Mouse (Mus musculus) midbrain, embryonic 10.5 days (tissue): ENCODE data around the gene Tmod1. TPM values are rescaled to one million over a fixed set of nuclear protein-coding genes. Genes with fewer than 3 reads are reported as not detected.
A peak's percentile ranks its signal among the peaks of the same experiment; 100 is the strongest.

Experiments used
- DNase-seq: peaks from one replicate; pipeline ENCODE4 v3.0.0-alpha.2; 2017; ENCODE audit warnings: low spot score
- H3K27ac ChIP-seq: fragments of 300-500 bp; sonication (generic); replicated peaks from 2 replicates; pipeline ENCODE4 v1.5.1; 2016; ENCODE audit warnings: mild to moderate bottlenecking
- H3K27me3 ChIP-seq: fragments of 300-500 bp; sonication (generic); 2 replicates; pipeline ENCODE4 v1.6.1; 2016; ENCODE audit warnings: low read depth, mild to moderate bottlenecking; ENCODE audit not compliant: poor library complexity, severe bottlenecking
- H3K36me3 ChIP-seq: fragments of 300-500 bp; sonication (generic); 2 replicates; pipeline ENCODE4 v1.6.1; 2016; ENCODE audit warnings: mild to moderate bottlenecking, moderate library complexity
- H3K4me1 ChIP-seq: fragments of 300-500 bp; sonication (generic); 2 replicates; pipeline ENCODE4 v1.6.1; 2016
- H3K4me3 ChIP-seq: fragments of 300-500 bp; sonication (generic); 2 replicates; pipeline ENCODE4 v1.5.1; 2016; ENCODE audit warnings: mild to moderate bottlenecking, moderate library complexity
- H3K9me3 ChIP-seq: fragments of 300-500 bp; sonication (generic); replicated peaks from 2 replicates; pipeline ENCODE4 v1.6.1; 2016; ENCODE audit warnings: mild to moderate bottlenecking
- WGBS: fragments of 180-500 bp; shearing (Covaris S2); methylation state at CpG from one replicate; pipeline ENCODE4 v1.1.7; 2016; 5-methylcytosine and 5-hydroxymethylcytosine counted together
- polyA plus RNA-seq: library from polyadenylated mRNA; unstranded; fragments of >200 nt; fragmentation: Nextera tagmentation; extraction: Ambion mirVana; gene quantifications from 2 replicates; pipeline ENCODE4 v1.2.1, GENCODE M21; 2016

The Tmod1 gene
- polyA plus RNA-seq, 1 experiment from 2014 or later = 3.0 TPM

GRCm38 (mm10) chr4:46130221-46130620 is 91.5 kb downstream of the Tmod1 start:
- Histone ChIP-seq H3K9me3 (no peaks in the 10 kb centered on the region), H3K27ac (no peak overlapping the region), H3K4me1 (no peaks in the 10 kb centered on the region), H3K27me3 (no peaks in the 10 kb centered on the region), H3K4me3 (no peak overlapping the region), H3K36me3 (peaks cover 94% of the 10 kb centered on the region)
- peak; percentile 58 for DNase-seq
- 76% methylated on average over 3 of the region's 3 CpGs for WGBS

GRCm38 (mm10) chr4:46131791-46132190 is 93.1 kb downstream of the Tmod1 start:
- H3K36me3 ChIP-seq = peaks cover 85% of the 10 kb centered on the region
- H3K27ac ChIP-seq = no peak overlapping the region
- H3K4me3 ChIP-seq = no peak overlapping the region
- DNase-seq = no peak
- peaks cover 1% of the 10 kb centered on the region for H3K4me1 ChIP-seq
- WGBS = 90% methylated on average over 6 of the region's 6 CpGs
- H3K9me3 ChIP-seq = no peaks in the 10 kb centered on the region
- H3K27me3 ChIP-seq = no peaks in the 10 kb centered on the region

DNA sequence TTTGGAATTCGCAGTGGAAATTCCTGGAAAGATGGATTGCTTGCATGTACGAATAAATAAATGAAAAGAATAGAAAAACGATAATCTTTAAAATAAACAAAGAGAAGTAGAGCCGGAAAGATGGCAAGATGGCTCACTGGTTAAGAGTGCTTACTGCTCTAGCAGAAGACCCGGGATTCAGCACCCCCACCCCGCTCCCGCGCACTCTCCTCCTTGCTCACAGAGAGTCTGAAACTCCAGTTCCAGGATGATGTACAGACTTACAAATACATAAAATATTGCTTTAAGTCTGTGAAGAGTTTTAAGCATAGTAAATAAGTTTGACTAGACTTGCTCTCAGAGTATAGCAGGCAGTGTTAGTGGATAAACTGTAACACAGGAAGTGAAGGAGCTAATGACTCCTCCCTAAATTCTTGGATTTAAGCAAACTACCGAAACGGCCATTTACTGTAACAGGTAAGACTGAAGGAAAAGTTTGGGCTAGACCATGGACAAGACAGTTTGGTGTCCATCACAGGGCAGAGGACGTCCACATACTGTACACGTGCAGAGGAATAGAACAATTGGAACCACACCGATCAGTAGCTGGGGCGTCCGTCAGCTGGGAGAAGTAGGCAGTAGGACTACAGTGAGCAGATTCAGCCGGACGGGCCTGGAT is 99.0 kb downstream of the Tmod1 start:
- Histone ChIP-seq H3K4me3 (peak overlapping the region; percentile 85), H3K9me3 (no peaks in the 10 kb centered on the region), H3K27me3 (no peaks in the 10 kb centered on the region), H3K4me1 (peaks cover 27% of the 10 kb centered on the region), H3K36me3 (peaks cover 39% of the 10 kb centered on the region), H3K27ac (peak overlapping the region; percentile 96)
- no peak for DNase-seq
- WGBS = 7% methylated on average over 17 of the region's 17 CpGs

DNA sequence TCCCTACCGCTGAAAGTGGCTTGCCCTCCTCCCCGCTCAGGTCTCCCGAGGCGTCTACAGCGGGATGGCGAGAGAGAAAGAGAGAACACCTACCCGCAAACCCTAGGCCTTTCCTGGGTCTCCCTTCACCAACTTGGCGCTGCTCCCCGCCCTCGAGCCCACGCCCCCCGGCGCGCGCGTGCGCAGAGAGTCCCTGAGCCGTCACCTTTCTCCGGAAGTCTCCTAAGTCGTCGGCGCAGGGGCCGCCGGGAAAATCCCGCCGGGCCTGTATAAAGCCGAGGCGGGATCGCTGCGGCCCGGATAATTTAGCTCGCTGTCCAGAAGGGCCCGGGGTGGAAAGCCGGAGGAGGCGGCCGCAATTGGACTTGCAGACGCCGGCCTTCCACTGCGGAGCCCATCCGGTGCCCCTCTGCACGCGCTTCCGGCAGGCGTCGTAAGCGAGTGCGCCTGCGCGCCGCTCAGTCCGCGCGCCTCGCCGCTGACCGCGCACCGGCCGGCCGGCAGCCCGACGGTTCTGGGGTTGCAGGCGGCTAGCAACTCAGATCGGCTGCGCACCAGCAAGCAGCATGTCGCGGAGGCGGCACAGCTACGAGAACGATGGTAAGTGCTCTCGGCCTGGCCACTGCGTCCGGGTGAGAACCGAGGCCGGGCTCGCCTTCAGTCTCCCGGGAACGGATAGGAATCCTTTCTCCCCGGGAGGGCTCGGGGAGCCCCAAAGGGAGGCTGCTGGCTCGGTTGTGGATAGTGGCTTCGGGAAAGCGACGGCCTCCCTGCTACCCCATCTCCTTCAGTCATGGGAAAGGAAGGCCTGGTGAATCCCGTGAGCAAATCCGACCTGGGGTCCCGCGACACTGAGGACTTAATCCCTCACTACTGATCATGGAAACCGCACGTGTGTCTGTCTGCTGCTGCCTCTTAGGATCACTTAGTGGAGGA is 99.8 kb downstream of the Tmod1 start, which contains the start of the genes Ncbp1 and Tstd2:
Ncbp1 (plus strand) TSS at position 327 of the 936 bp plus-strand sequence.
Tstd2 (minus strand) TSS at position 408 of the 936 bp plus-strand sequence.
- peak; percentile 91 for DNase-seq
- WGBS = under 1% methylated on average over 90 of the region's 90 CpGs
- H3K36me3 ChIP-seq = peaks cover 37% of the 10 kb centered on the region
- H3K27ac ChIP-seq = peak within 1 kb of the TSS; percentile 96
- no peaks in the 10 kb centered on the region for H3K9me3 ChIP-seq
- no peaks in the 10 kb centered on the region for H3K27me3 ChIP-seq
- peaks cover 27% of the 10 kb centered on the region for H3K4me1 ChIP-seq
- peak within 1 kb of the TSS; percentile 85 for H3K4me3 ChIP-seq

- no peaks in the 10 kb centered on the region for H3K27me3 ChIP-seq
- H3K4me1 ChIP-seq = peaks cover 13% of the 10 kb centered on the region
- peaks cover 68% of the 10 kb centered on the region for H3K36me3 ChIP-seq
- 70% methylated on average over 3 of the region's 3 CpGs for WGBS
- DNase-seq = no peak
- H3K4me3 ChIP-seq = no peak overlapping the region
- H3K9me3 ChIP-seq = no peaks in the 10 kb centered on the region
- no peak overlapping the region for H3K27ac ChIP-seq
Measured at GRCm38 (mm10) chr4:46144323-46144722, 105.6 kb downstream of the Tmod1 start.

GRCm38 (mm10) chr4:46146881-46147280 is 108.1 kb downstream of the Tmod1 start:
- no peak overlapping the region for H3K4me3 ChIP-seq
- peaks cover 94% of the 10 kb centered on the region for H3K36me3 ChIP-seq
- H3K27me3 ChIP-seq = no peaks in the 10 kb centered on the region
- WGBS = 93% methylated on average over 1 of the region's 1 CpGs
- no peaks in the 10 kb centered on the region for H3K9me3 ChIP-seq
- H3K27ac ChIP-seq = no peak overlapping the region
- no peaks in the 10 kb centered on the region for H3K4me1 ChIP-seq
- no peak for DNase-seq

DNA sequence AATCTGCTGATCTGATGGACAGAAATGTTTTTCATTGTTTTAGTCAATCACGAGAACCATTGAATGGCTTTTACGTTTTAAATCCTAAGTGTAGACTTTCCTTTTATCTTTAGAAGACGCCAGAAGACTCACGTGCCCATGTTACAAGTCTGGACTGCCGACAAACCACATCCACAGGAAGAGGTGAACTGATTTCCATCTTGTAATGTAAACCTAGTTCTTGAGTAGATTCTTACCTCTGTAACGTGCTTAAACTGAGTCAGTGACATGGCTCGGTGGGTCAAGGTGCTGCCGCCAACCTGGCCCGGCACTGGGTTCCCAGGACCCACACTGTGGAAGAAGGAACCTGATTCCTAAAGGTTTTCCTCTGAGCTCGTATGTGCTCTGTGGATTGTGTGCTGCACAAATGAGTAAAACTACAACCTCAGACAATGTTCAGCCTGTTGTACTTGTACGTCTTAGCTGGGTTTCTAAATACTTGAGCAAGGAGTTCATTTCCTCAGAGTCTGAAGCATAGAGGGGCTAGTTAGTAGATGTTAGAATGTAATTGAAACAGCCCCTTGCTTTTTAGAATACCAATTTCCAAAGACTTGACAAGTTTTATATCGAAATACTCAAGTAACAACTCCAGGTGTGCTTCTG is 113.3 kb downstream of the Tmod1 start:
- no peak for DNase-seq
- no peak overlapping the region for H3K4me3 ChIP-seq
- H3K27ac ChIP-seq = no peak overlapping the region
- H3K4me1 ChIP-seq = no peaks in the 10 kb centered on the region
- no peaks in the 10 kb centered on the region for H3K27me3 ChIP-seq
- H3K36me3 ChIP-seq = peaks cover 98% of the 10 kb centered on the region
- no peaks in the 10 kb centered on the region for H3K9me3 ChIP-seq
- WGBS = 93% methylated on average over 12 of the region's 12 CpGs

DNA sequence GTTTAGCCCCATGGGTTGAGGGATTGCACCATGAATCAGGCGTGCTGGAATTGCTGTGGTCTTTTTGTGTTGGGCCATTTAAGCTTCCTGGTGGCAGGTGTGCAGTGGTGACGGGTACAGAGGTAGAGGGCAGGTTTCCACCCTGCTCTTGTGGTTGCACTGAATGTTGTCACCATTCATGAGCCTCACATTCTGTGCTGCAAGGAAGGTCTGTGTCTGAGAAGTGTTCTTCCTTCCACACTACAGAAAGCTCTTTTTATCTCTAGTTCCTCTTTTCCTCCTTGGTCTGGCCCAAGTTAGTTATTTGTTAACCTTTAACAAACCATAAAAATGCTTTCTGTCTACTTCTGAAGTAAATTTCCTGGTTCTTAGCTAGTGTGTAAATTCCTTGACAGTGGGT is 125.3 kb downstream of the Tmod1 start:
- no peak overlapping the region for H3K4me3 ChIP-seq
- no peak for DNase-seq
- peaks cover 100% of the 10 kb centered on the region for H3K36me3 ChIP-seq
- no peaks in the 10 kb centered on the region for H3K9me3 ChIP-seq
- WGBS = 91% methylated on average over 2 of the region's 2 CpGs
- no peak overlapping the region for H3K27ac ChIP-seq
- no peaks in the 10 kb centered on the region for H3K4me1 ChIP-seq
- no peaks in the 10 kb centered on the region for H3K27me3 ChIP-seq

Other genes starting within 250 kb of the Tmod1 start
- gene Aldh1b1, start 239.9 kb upstream of the Tmod1 start, polyA plus RNA-seq = 4.6 and 5.1 TPM in 2 replicates
- 13.8 and 23.1 TPM in 2 replicates for gene Igfbpl1, start 212.0 kb upstream of the Tmod1 start, polyA plus RNA-seq
- gene Stra6l, start 190.3 kb upstream of the Tmod1 start, polyA plus RNA-seq = 0.11 and 0.17 TPM in 2 replicates
- 0.02 TPM in 1 of 2 replicates, not detected in the other for gene Ccdc180, start 148.6 kb upstream of the Tmod1 start, polyA plus RNA-seq
- 10.4 and 10.9 TPM in 2 replicates for gene Tdrd7, start 73.6 kb upstream of the Tmod1 start, polyA plus RNA-seq
- 127 and 133 TPM in 2 replicates for gene Ncbp1, start 99.7 kb downstream of the Tmod1 start, polyA plus RNA-seq
- gene Tstd2, start 99.8 kb downstream of the Tmod1 start, polyA plus RNA-seq = 62.8 and 63.6 TPM in 2 replicates
- gene Xpa, start 157.4 kb downstream of the Tmod1 start, polyA plus RNA-seq = 20.9 and 21.7 TPM in 2 replicates